Mouse (Mus musculus) heart, embryonic 10.5 days (tissue): ENCODE results near the gene Mrtfa. TPM values are rescaled to one million over a fixed set of nuclear protein-coding genes. Genes with fewer than 3 reads are reported as not detected.

Experiments
- DNase-seq: peaks from one replicate; pipeline ENCODE4 v3.0.0-alpha.2; 2017; ENCODE audit warnings: low spot score
- H3K27ac ChIP-seq: fragments of 300-500 bp; sonication (generic); 2 replicates; pipeline ENCODE4 v1.5.1; 2016; ENCODE audit warnings: mild to moderate bottlenecking
- H3K27me3 ChIP-seq: fragments of 300-500 bp; sonication (generic); 2 replicates; pipeline ENCODE4 v1.6.1; 2016; ENCODE audit warnings: mild to moderate bottlenecking; ENCODE audit not compliant: poor library complexity, insufficient read depth, severe bottlenecking
- H3K36me3 ChIP-seq: fragments of 300-500 bp; sonication (generic); 2 replicates; pipeline ENCODE4 v1.6.1; 2016; ENCODE audit warnings: mild to moderate bottlenecking, moderate library complexity
- H3K4me1 ChIP-seq: fragments of 300-500 bp; sonication (generic); 2 replicates; pipeline ENCODE4 v1.6.1; 2016; ENCODE audit warnings: mild to moderate bottlenecking
- H3K4me3 ChIP-seq: fragments of 300-500 bp; sonication (generic); 2 replicates; pipeline ENCODE4 v1.5.1; 2016; ENCODE audit warnings: mild to moderate bottlenecking, moderate library complexity
- H3K9me3 ChIP-seq: fragments of 300-500 bp; sonication (generic); 2 replicates; pipeline ENCODE4 v1.6.1; 2016; ENCODE audit warnings: mild to moderate bottlenecking, moderate library complexity
- WGBS: fragments of 180-500 bp; shearing (Covaris S2); methylation state at CpG from one replicate; pipeline ENCODE4 v1.1.7; 2016; 5-methylcytosine and 5-hydroxymethylcytosine counted together
- polyA plus RNA-seq: library from polyadenylated mRNA; unstranded; fragments of >200 nt; fragmentation: Nextera tagmentation; extraction: Ambion mirVana; gene quantifications from 2 replicates; pipeline ENCODE4 v1.2.1, GENCODE M21; 2016

The Mrtfa gene
- polyA plus RNA-seq, 1 experiment from 2014 or later: 26.9 TPM

DNA sequence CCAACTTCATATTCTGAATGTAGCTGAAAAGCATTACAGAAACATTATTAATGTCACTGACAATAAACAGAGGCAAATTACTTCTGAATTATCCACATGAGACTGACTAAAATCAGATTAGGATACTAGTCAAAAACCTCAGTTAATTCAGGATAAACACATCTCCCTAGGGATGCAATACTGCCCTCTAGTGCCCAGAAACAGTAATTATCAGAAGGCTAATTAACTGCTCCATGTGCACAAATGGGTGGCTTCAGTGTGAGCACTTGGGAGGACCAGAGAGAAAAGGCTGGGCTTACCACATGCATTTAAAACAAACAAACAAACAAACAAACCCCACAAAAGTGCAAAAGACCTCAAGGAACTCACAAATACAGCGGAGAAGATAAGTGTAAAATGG, 126.4 kb downstream of the Mrtfa start:
- no peaks in the 10 kb centered on the region for H3K9me3 ChIP-seq
- peaks cover 43% of the 10 kb centered on the region for H3K4me1 ChIP-seq
- no peak overlapping the region for H3K27ac ChIP-seq
- 34% methylated on average over 1 of the region's 1 CpGs for WGBS
- no peak overlapping the region for H3K4me3 ChIP-seq
- H3K36me3 ChIP-seq: 0 out of 2 replicates have a peak, but pooled peaks cover 3% of the 10 kb centered on the region
- peaks cover 15% of the 10 kb centered on the region; the same call in 1 of the 2 replicates for H3K27me3 ChIP-seq
- no peak for DNase-seq

DNA sequence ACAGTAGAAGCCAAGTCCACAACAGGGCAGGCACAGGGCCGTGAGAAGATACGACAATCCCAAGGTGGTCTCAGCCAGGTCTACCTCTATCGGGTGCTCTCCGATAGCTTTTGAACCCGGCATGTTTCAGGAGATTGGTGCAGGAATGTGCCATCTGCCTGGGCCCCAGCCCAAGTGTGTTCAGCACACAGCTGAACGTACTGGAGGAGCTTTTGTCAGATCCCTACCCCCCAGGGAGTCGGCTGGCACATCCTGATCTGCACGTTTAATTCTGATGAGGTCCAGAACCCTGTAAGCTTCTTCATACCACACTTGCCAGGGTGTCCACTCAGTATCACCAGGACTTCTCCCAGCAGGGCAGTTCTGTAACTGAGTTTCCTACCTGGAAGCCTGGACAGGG, 127.9 kb downstream of the Mrtfa start:
- H3K4me3 ChIP-seq: no peak overlapping the region
- DNase-seq: no peak
- H3K9me3 ChIP-seq: no peaks in the 10 kb centered on the region
- H3K36me3 ChIP-seq: no peaks in the 10 kb centered on the region
- WGBS: 31% methylated on average over 8 of the region's 8 CpGs
- H3K27ac ChIP-seq: peak overlapping the region; percentile 49; the same call in 1 of the 2 replicates
- peaks cover 43% of the 10 kb centered on the region for H3K4me1 ChIP-seq
- peaks cover 6% of the 10 kb centered on the region; the same call in 1 of the 2 replicates for H3K27me3 ChIP-seq

DNA sequence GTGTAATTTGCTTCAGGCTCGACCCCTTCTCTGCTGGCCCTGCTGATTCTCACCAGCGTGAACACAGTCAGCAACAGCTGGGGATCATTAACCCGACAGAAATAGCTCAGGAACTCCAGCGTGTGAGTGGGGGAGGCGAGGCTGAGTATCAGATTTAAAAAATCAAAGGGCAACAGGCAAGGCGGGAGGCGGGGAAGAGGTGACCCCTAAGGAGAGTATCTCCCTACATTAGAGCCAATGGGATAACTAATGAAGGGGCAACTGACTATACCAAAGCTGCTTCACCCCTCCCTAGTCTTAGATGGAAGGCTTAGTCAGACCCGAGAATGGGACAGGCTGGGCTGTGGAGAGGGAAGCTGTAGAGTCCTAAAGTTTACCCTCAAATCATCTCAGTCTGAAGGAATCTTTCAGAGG, 128.4 kb downstream of the Mrtfa start:
- Histone ChIP-seq H3K27me3 (peaks cover 6% of the 10 kb centered on the region; the same call in 1 of the 2 replicates), H3K9me3 (no peaks in the 10 kb centered on the region), H3K27ac (peak overlapping the region; percentile 49; the same call in 1 of the 2 replicates), H3K4me1 (peaks cover 43% of the 10 kb centered on the region), H3K4me3 (peak overlapping the region; percentile 29), H3K36me3 (no peaks in the 10 kb centered on the region)
- WGBS: 11% methylated on average over 8 of the region's 8 CpGs
- no peak for DNase-seq

DNA sequence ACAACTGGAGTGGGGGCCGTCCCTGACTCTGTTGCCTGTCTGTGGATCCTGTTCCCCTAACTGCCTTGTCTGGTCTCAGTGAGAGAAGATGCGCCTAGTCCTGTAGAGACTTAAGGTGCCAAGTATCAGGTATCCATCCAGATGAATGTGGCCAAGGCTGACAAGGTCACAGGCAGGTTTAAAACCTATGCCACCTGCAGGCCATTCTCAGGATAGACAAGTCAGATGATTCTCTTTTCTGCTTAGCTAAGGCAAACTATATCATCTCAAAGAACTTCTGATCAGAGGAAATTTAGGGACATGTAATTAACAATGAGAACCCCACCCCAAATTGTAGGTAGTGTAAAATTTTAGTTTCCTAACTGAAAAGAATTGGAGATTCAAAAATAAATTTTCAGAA, 129.6 kb downstream of the Mrtfa start:
- no peak overlapping the region for H3K4me3 ChIP-seq
- WGBS: 82% methylated on average over 2 of the region's 2 CpGs
- peaks cover 36% of the 10 kb centered on the region for H3K4me1 ChIP-seq
- no peaks in the 10 kb centered on the region for H3K9me3 ChIP-seq
- DNase-seq: no peak
- H3K27me3 ChIP-seq: peaks cover 6% of the 10 kb centered on the region; the same call in 1 of the 2 replicates
- H3K27ac ChIP-seq: no peak overlapping the region
- 0 out of 2 replicates have a peak, but pooled peaks cover 3% of the 10 kb centered on the region for H3K36me3 ChIP-seq

DNA sequence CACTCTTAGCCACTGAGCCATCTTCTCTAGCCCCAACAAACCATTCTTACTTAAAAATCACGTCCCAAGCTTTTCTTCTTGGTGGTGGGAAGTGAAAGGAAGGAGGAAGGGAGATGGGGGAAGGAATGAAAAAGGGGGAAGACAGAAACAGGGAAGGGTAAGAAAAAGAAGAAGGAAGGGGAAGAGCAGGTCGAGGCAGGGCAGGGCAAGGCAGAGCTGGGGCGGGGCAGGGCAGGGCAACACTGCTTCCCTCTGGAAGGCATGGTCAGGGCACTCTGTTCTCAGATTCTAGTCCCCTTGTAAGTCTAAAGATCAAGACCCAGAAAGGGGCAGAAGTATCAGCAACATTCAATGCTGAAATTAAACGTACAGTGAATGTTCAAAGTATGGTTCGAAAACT, 132.8 kb downstream of the Mrtfa start:
- WGBS: 94% methylated on average over 5 of the region's 5 CpGs
- no peaks in the 10 kb centered on the region for H3K27me3 ChIP-seq

DNA sequence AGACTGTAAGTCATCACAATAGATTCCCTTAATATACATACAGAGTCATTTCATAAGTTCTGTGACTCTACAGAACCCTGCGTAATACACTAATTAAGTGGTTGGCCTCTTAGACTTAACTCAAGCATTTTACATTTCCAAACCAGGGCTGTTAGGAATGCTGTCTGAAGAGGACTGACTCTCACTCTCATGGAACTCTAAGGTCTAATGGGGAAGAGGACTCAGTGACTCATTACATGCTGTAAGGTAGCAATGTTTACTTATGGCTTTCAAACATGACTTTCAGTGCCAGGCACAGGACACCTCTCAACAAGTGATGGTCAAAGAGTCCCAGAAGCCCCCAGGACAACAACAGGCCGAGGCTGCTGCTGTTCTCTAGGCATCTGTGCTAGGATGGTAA, 135.1 kb downstream of the Mrtfa start:
- Histone ChIP-seq H3K4me1 (peaks cover 14% of the 10 kb centered on the region), H3K27ac (no peak overlapping the region), H3K4me3 (no peak overlapping the region), H3K27me3 (no peaks in the 10 kb centered on the region), H3K9me3 (no peaks in the 10 kb centered on the region), H3K36me3 (0 out of 2 replicates have a peak, but pooled peaks cover 3% of the 10 kb centered on the region)
- DNase-seq: no peak
- 91% methylated on average over 2 of the region's 2 CpGs for WGBS

More for the DNA sequence above, 132.8 kb downstream of the Mrtfa start:
- no peak overlapping the region for H3K4me3 ChIP-seq
- 0 out of 2 replicates have a peak, but pooled peaks cover 3% of the 10 kb centered on the region for H3K36me3 ChIP-seq
- H3K27ac ChIP-seq: no peak overlapping the region
- no peaks in the 10 kb centered on the region for H3K9me3 ChIP-seq
- DNase-seq: no peak
- H3K4me1 ChIP-seq: peaks cover 24% of the 10 kb centered on the region

DNA sequence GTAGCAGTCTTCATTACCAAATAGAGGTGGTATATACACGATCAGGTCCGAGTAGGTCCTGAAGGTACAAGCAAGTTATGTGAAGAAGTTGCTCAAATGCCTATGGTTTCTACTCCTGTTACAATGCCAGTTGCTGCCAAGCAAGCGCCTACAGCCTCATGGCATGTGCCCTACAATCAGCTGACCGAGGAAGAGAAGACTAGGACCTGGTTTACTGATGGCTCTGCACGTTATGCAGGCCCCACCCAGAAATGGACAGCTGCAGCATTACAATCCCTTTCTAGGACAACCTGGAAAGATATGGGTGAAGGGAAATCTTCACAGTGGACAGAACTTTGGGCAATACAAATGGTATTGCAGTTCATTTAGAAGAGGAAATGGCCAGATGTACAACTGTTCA, 138.1 kb downstream of the Mrtfa start:
- Histone ChIP-seq H3K4me3 (no peak overlapping the region), H3K27me3 (no peaks in the 10 kb centered on the region), H3K9me3 (no peaks in the 10 kb centered on the region), H3K36me3 (0 out of 2 replicates have a peak, but pooled peaks cover 3% of the 10 kb centered on the region), H3K4me1 (peaks cover 30% of the 10 kb centered on the region), H3K27ac (no peak overlapping the region)
- DNase-seq: no peak
- WGBS: 90% methylated on average over 5 of the region's 5 CpGs

DNA sequence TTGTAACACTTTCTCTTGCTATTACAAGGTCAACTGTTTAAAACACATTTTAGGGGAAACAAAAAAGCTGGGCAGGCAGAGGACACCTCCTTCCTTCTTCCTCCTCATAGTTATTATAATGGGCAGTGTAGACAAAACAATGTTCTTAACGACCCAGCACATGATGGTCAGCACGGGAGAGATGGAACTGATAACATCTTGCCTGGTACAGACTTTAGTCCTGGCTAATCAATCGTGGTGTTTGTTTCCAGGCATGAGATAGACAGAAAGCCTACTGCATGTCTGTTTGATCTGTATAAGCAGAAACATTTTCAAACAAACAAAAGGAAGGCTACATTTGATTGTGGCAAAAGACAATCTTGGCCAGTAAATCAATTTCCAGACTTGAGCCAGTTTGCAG, 140.1 kb downstream of the Mrtfa start:
- peaks cover 24% of the 10 kb centered on the region for H3K4me1 ChIP-seq
- H3K27ac ChIP-seq: no peak overlapping the region
- 25% methylated on average over 3 of the region's 3 CpGs for WGBS
- DNase-seq: no peak
- no peaks in the 10 kb centered on the region for H3K36me3 ChIP-seq
- no peaks in the 10 kb centered on the region for H3K9me3 ChIP-seq
- no peak overlapping the region for H3K4me3 ChIP-seq
- H3K27me3 ChIP-seq: no peaks in the 10 kb centered on the region

DNA sequence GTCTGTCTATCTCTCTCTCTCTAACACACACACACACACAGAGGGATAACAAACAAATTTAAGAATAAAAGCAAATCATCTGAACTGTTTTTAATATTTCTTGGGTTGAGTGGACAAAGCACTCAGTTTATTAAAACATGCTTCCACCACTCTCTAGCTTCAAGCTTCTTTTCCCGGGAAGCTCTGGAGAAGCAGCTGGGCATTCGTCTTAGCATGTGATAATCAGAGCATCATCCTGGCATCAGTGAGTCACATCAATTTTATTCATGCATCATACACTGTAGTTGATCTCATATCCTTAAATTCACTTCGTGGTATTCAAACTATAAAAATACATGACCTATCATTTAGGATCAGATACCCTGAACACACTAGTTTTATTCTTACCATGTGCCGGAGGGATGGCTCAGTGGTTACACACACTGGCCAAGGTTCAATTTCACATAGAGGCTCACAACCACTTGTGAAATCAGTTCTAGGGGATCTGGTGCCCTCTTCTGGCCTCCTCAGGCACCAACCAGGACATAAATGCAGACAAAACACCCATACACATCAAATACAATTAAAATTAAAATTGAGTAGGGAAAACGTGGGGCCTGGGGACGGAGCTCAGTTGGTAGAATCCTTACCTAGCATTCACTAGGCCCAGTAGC, 141.0 kb downstream of the Mrtfa start:
- H3K9me3 ChIP-seq: no peaks in the 10 kb centered on the region
- no peak for DNase-seq
- H3K36me3 ChIP-seq: peaks cover 7% of the 10 kb centered on the region
- peaks cover 30% of the 10 kb centered on the region for H3K4me1 ChIP-seq
- WGBS: 65% methylated on average over 6 of the region's 6 CpGs
- H3K4me3 ChIP-seq: no peak overlapping the region
- no peak overlapping the region for H3K27ac ChIP-seq
- no peaks in the 10 kb centered on the region for H3K27me3 ChIP-seq

DNA sequence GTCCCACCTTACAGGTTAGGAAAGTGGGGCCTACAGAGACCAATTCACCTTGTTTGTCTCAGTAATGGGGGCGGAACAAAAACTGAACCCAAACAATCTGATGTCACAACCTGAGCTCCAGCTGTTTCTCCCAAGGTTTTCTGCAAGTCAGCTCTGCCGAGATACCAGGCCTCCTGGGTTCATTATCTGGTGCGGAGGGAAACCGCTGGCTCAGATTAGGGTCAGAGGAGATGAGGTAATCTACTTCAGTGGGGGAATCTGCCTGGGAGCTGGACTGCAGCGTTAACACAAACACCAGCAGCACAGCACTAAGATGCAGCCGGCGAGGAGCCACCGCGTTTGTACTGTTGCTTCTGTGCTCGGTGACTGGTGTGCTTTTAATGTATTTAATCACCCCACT, 143.1 kb downstream of the Mrtfa start:
- H3K27ac ChIP-seq: no peak overlapping the region
- no peaks in the 10 kb centered on the region for H3K27me3 ChIP-seq
- peaks cover 10% of the 10 kb centered on the region for H3K36me3 ChIP-seq
- peaks cover 43% of the 10 kb centered on the region for H3K4me1 ChIP-seq
- peak; percentile 80 for DNase-seq
- H3K4me3 ChIP-seq: no peak overlapping the region
- no peaks in the 10 kb centered on the region for H3K9me3 ChIP-seq
- 20% methylated on average over 10 of the region's 10 CpGs for WGBS

DNA sequence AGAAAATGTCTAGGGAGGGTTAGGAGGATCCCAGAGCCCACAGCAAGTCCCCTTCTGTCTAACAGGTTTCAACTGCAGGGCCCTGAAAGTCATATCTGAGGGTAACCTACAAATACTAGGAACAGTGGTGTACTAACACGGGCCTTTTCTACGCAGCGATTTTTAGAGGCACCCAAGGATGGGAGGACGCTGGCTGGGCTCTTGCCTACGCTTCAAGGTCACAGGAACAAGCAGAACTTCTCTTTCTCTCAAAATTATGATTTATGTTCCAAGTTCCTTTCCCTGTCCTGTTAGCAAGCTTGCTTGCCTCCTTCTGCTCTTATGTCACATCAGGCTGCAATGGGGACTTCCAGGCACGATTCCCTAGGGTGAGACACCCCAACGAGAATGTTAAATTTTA, 144.5 kb downstream of the Mrtfa start:
- Histone ChIP-seq H3K36me3 (peaks cover 10% of the 10 kb centered on the region), H3K9me3 (no peaks in the 10 kb centered on the region), H3K27ac (no peak overlapping the region), H3K4me3 (no peak overlapping the region), H3K27me3 (no peaks in the 10 kb centered on the region), H3K4me1 (peaks cover 58% of the 10 kb centered on the region)
- WGBS: 87% methylated on average over 7 of the region's 7 CpGs
- DNase-seq: no peak

DNA sequence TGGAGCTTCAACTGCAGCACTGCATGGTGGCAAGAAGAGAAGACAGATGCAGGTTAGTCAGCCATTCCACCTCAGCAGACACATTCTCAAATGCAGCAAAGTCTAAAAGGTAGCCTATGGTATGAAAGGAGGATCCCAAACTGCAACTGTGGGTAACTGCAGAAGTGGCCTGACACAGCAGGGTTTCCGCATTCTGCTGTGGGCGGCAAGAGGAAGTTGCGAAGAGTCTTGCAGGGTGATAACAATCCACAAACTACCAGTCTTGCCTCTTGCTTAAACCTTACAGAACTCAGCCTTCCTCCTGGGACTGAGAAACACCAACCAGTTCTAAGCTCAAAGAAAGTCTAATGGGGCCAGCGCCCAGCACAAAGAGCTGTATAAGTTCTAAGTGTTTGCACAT, 145.2 kb downstream of the Mrtfa start:
- WGBS: 75% methylated on average over 4 of the region's 4 CpGs
- H3K4me1 ChIP-seq: peaks cover 52% of the 10 kb centered on the region
- H3K27ac ChIP-seq: no peak overlapping the region; the same call in 1 of the 2 replicates

DNA sequence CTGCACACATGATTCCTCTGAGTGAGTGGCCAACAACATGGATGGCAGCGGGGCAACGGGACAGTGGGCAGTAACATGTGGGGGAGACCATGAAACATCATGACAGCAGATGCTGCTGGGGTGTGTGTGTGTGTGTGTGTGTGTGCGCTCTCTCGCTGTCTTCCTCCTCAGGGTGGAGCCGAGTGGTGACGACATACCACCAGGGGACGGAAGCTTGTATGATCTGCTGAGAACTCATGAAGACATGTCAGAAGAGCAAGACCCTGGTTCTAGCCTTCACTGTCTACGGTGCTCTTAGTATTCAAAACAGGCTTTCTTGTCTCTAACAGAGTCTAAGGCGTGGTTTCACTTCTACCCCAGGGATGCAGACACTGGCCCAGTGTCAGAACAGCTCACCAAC, 146.1 kb downstream of the Mrtfa start:
- H3K36me3 ChIP-seq: peaks cover 10% of the 10 kb centered on the region
- H3K4me1 ChIP-seq: peaks cover 45% of the 10 kb centered on the region
- no peaks in the 10 kb centered on the region for H3K27me3 ChIP-seq
- H3K9me3 ChIP-seq: no peaks in the 10 kb centered on the region
- no peak overlapping the region for H3K4me3 ChIP-seq
- no peak overlapping the region for H3K27ac ChIP-seq
- DNase-seq: no peak
- 92% methylated on average over 9 of the region's 9 CpGs for WGBS

More for the DNA sequence above, 145.2 kb downstream of the Mrtfa start:
- DNase-seq: no peak
- peaks cover 10% of the 10 kb centered on the region for H3K36me3 ChIP-seq
- no peak overlapping the region for H3K4me3 ChIP-seq
- no peaks in the 10 kb centered on the region for H3K9me3 ChIP-seq
- H3K27me3 ChIP-seq: no peaks in the 10 kb centered on the region
